Mouse (Mus musculus) neural tube, embryonic 12.5 days (tissue): ENCODE data around the gene Ccnd2. TPM values are rescaled to one million over a fixed set of nuclear protein-coding genes. Genes with fewer than 3 reads are reported as not detected.

ENCODE experiments used
- ATAC-seq: fragments of 200-750 bp; cut with Nextera tagmentation; 2 replicates; pipeline ENCODE4 v1.8.0; 2017; ENCODE audit warnings: low read depth, mild to moderate bottlenecking, moderate TSS enrichment, moderate library complexity; ENCODE audit not compliant: low FRiP score
- H3K27ac ChIP-seq: fragments of 300-500 bp; sonication (generic); 2 replicates; pipeline ENCODE4 v1.5.1; 2016
- H3K27me3 ChIP-seq: fragments of 300-500 bp; sonication (generic); replicated peaks from 2 replicates; pipeline ENCODE4 v1.6.1; 2016; ENCODE audit warnings: mild to moderate bottlenecking
- H3K36me3 ChIP-seq: fragments of 300-500 bp; sonication (generic); 2 replicates; pipeline ENCODE4 v1.6.1; 2016; ENCODE audit warnings: mild to moderate bottlenecking
- H3K4me1 ChIP-seq: fragments of 300-500 bp; sonication (generic); 2 replicates; pipeline ENCODE4 v1.6.1; 2016
- H3K4me2 ChIP-seq: fragments of 300-500 bp; sonication (generic); replicated peaks from 2 replicates; pipeline ENCODE4 v1.6.1; 2016; ENCODE audit warnings: mild to moderate bottlenecking
- H3K4me3 ChIP-seq: fragments of 300-500 bp; sonication (generic); 2 replicates; pipeline ENCODE4 v1.5.1; 2016
- H3K9ac ChIP-seq: fragments of 300-500 bp; sonication (generic); 2 replicates; pipeline ENCODE4 v1.6.1; 2016; ENCODE audit warnings: mild to moderate bottlenecking
- H3K9me3 ChIP-seq: fragments of 300-500 bp; sonication (generic); 2 replicates; pipeline ENCODE4 v1.6.1; 2016; ENCODE audit warnings: mild to moderate bottlenecking
- WGBS: fragments of 180-500 bp; shearing (Covaris S2); methylation state at CpG from one replicate; pipeline ENCODE4 v1.1.7; 2016; 5-methylcytosine and 5-hydroxymethylcytosine counted together
- polyA plus RNA-seq: library from polyadenylated mRNA; unstranded; fragments of >200 nt; fragmentation: Nextera tagmentation; extraction: Ambion mirVana; gene quantifications from 2 replicates; pipeline ENCODE4 v1.2.1, GENCODE M21; 2016

Ccnd2 gene
- polyA plus RNA-seq, 1 experiment from 2014 or later, result 399 TPM

GRCm38 (mm10) chr6:127145464-127146190 is 6.4 kb downstream of the Ccnd2 start:
- H3K27ac ChIP-seq, result no peak overlapping the region
- H3K9me3 ChIP-seq, result no peaks in the 10 kb centered on the region
- H3K4me2 ChIP-seq, result no peak overlapping the region
- peaks cover 4% of the 10 kb centered on the region; the same call in 1 of the 2 replicates for H3K27me3 ChIP-seq
- peaks cover 7% of the 10 kb centered on the region for H3K4me1 ChIP-seq
- WGBS, result 79% methylated on average over 20 of the region's 20 CpGs
- peaks cover 13% of the 10 kb centered on the region; the same call in 1 of the 2 replicates for H3K36me3 ChIP-seq
- no peak overlapping the region for H3K4me3 ChIP-seq
- no peak overlapping the region for H3K9ac ChIP-seq
- ATAC-seq, result no peak

GRCm38 (mm10) chr6:127143576-127144288 is 8.3 kb downstream of the Ccnd2 start:
- WGBS, result 85% methylated on average over 7 of the region's 7 CpGs
- ATAC-seq, result no peak
- H3K4me1 ChIP-seq, result no peaks in the 10 kb centered on the region
- no peak overlapping the region for H3K27ac ChIP-seq
- H3K27me3 ChIP-seq, result no peaks in the 10 kb centered on the region
- H3K4me3 ChIP-seq, result no peak overlapping the region
- H3K4me2 ChIP-seq, result no peak overlapping the region
- H3K9me3 ChIP-seq, result no peaks in the 10 kb centered on the region
- no peak overlapping the region for H3K9ac ChIP-seq
- peaks cover 30% of the 10 kb centered on the region for H3K36me3 ChIP-seq

- 82% methylated on average over 10 of the region's 10 CpGs for WGBS
- H3K27me3 ChIP-seq, result no peaks in the 10 kb centered on the region
- H3K4me1 ChIP-seq, result no peaks in the 10 kb centered on the region
- no peak overlapping the region for H3K4me3 ChIP-seq
- H3K9ac ChIP-seq, result no peak overlapping the region
- H3K36me3 ChIP-seq, result peaks cover 34% of the 10 kb centered on the region
- H3K9me3 ChIP-seq, result no peaks in the 10 kb centered on the region
- no peak overlapping the region for H3K4me2 ChIP-seq
- no peak overlapping the region for H3K27ac ChIP-seq
- no peak for ATAC-seq
These were observed 8.9 kb downstream of the Ccnd2 start for GRCm38 (mm10) chr6:127143124-127143520.

- Histone ChIP-seq H3K4me2 (peak overlapping the region; percentile 25), H3K36me3 (peaks cover 35% of the 10 kb centered on the region), H3K9me3 (no peaks in the 10 kb centered on the region), H3K27ac (no peak overlapping the region), H3K9ac (no peak overlapping the region), H3K4me3 (no peak overlapping the region), H3K27me3 (no peaks in the 10 kb centered on the region), H3K4me1 (no peaks in the 10 kb centered on the region)
- 29% methylated on average over 10 of the region's 10 CpGs for WGBS
- 0 out of 2 replicates have a peak, but pooled peaks have one; percentile 38 for ATAC-seq
These were observed 9.6 kb downstream of the Ccnd2 start for GRCm38 (mm10) chr6:127142154-127143123.

- Histone ChIP-seq H3K36me3 (peaks cover 40% of the 10 kb centered on the region), H3K9me3 (no peaks in the 10 kb centered on the region)
- 92% methylated on average over 11 of the region's 11 CpGs for WGBS
These were observed 13.0 kb downstream of the Ccnd2 start for GRCm38 (mm10) chr6:127138962-127139361.

GRCm38 (mm10) chr6:127133433-127134245 is 18.4 kb downstream of the Ccnd2 start:
- no peak overlapping the region for H3K4me3 ChIP-seq
- H3K9ac ChIP-seq, result no peak overlapping the region
- 49% methylated on average over 16 of the region's 16 CpGs for WGBS
- H3K36me3 ChIP-seq, result peaks cover 29% of the 10 kb centered on the region
- no peaks in the 10 kb centered on the region for H3K27me3 ChIP-seq
- peaks cover 4% of the 10 kb centered on the region; the same call in 1 of the 2 replicates for H3K4me1 ChIP-seq
- no peaks in the 10 kb centered on the region for H3K9me3 ChIP-seq
- peak overlapping the region; percentile 30 for H3K4me2 ChIP-seq
- ATAC-seq, result peak; percentile 84
- H3K27ac ChIP-seq, result no peak overlapping the region

More at GRCm38 (mm10) chr6:127138962-127139361, 13.0 kb downstream of the Ccnd2 start:
- no peaks in the 10 kb centered on the region for H3K27me3 ChIP-seq
- no peak overlapping the region for H3K4me2 ChIP-seq
- H3K27ac ChIP-seq, result no peak overlapping the region
- no peak for ATAC-seq
- H3K4me1 ChIP-seq, result 0 out of 2 replicates have a peak, but pooled peaks cover 4% of the 10 kb centered on the region
- H3K9ac ChIP-seq, result no peak overlapping the region
- no peak overlapping the region for H3K4me3 ChIP-seq

GRCm38 (mm10) chr6:127132719-127133118 is 19.3 kb downstream of the Ccnd2 start:
- no peaks in the 10 kb centered on the region for H3K27me3 ChIP-seq
- ATAC-seq, result no peak
- peaks cover 30% of the 10 kb centered on the region for H3K36me3 ChIP-seq
- whole genome bisulfite sequencing, result 73% methylated on average over 3 of the region's 3 CpGs
- no peak overlapping the region for H3K4me2 ChIP-seq
- no peak overlapping the region for H3K27ac ChIP-seq
- peaks cover 4% of the 10 kb centered on the region; the same call in 1 of the 2 replicates for H3K4me1 ChIP-seq
- H3K4me3 ChIP-seq, result no peak overlapping the region
- no peak overlapping the region for H3K9ac ChIP-seq
- no peaks in the 10 kb centered on the region for H3K9me3 ChIP-seq

- Histone ChIP-seq H3K27me3 (no peaks in the 10 kb centered on the region), H3K4me3 (no peak overlapping the region), H3K9me3 (no peaks in the 10 kb centered on the region), H3K36me3 (peaks cover 29% of the 10 kb centered on the region), H3K27ac (no peak overlapping the region), H3K4me1 (peaks cover 4% of the 10 kb centered on the region; the same call in 1 of the 2 replicates), H3K4me2 (no peak overlapping the region), H3K9ac (no peak overlapping the region)
- 76% methylated on average over 3 of the region's 3 CpGs for WGBS
- ATAC-seq, result no peak
These were observed 20.0 kb downstream of the Ccnd2 start for GRCm38 (mm10) chr6:127131946-127132345.

GRCm38 (mm10) chr6:127130377-127130776 is 21.6 kb downstream of the Ccnd2 start:
- no peak for ATAC-seq
- no peaks in the 10 kb centered on the region for H3K9me3 ChIP-seq
- peaks cover 21% of the 10 kb centered on the region for H3K36me3 ChIP-seq
- WGBS, result 82% methylated on average over 13 of the region's 13 CpGs
- H3K27me3 ChIP-seq, result no peaks in the 10 kb centered on the region
- H3K4me3 ChIP-seq, result no peak overlapping the region
- H3K9ac ChIP-seq, result no peak overlapping the region
- H3K4me2 ChIP-seq, result no peak overlapping the region
- no peak overlapping the region for H3K27ac ChIP-seq
- H3K4me1 ChIP-seq, result peaks cover 4% of the 10 kb centered on the region; the same call in 1 of the 2 replicates

GRCm38 (mm10) chr6:127129659-127130058 is 22.3 kb downstream of the Ccnd2 start:
- Histone ChIP-seq H3K9me3 (no peaks in the 10 kb centered on the region), H3K4me1 (peaks cover 4% of the 10 kb centered on the region; the same call in 1 of the 2 replicates), H3K9ac (no peak overlapping the region), H3K36me3 (peaks cover 21% of the 10 kb centered on the region), H3K4me3 (no peak overlapping the region), H3K27ac (no peak overlapping the region), H3K27me3 (no peaks in the 10 kb centered on the region), H3K4me2 (no peak overlapping the region)
- WGBS, result 94% methylated on average over 14 of the region's 14 CpGs
- no peak for ATAC-seq

- no peaks in the 10 kb centered on the region for H3K27me3 ChIP-seq
- no peaks in the 10 kb centered on the region for H3K9me3 ChIP-seq
- no peak overlapping the region for H3K9ac ChIP-seq
- H3K4me2 ChIP-seq, result no peak overlapping the region
- H3K27ac ChIP-seq, result no peak overlapping the region
- H3K4me1 ChIP-seq, result no peaks in the 10 kb centered on the region
- ATAC-seq, result no peak
- H3K36me3 ChIP-seq, result peaks cover 9% of the 10 kb centered on the region; the same call in 1 of the 2 replicates
- 89% methylated on average over 7 of the region's 7 CpGs for WGBS
- no peak overlapping the region for H3K4me3 ChIP-seq
These were observed 28.5 kb downstream of the Ccnd2 start for GRCm38 (mm10) chr6:127123506-127123905.
